Mouse (Mus musculus): ENCODE results near the gene Sim2. TPM values are rescaled to one million over a fixed set of nuclear protein-coding genes. Genes with fewer than 3 reads are reported as not detected.

Sim2 gene
- polyA plus RNA-seq, 1 experiment from 2014 or later, result 0.83 TPM

DNA sequence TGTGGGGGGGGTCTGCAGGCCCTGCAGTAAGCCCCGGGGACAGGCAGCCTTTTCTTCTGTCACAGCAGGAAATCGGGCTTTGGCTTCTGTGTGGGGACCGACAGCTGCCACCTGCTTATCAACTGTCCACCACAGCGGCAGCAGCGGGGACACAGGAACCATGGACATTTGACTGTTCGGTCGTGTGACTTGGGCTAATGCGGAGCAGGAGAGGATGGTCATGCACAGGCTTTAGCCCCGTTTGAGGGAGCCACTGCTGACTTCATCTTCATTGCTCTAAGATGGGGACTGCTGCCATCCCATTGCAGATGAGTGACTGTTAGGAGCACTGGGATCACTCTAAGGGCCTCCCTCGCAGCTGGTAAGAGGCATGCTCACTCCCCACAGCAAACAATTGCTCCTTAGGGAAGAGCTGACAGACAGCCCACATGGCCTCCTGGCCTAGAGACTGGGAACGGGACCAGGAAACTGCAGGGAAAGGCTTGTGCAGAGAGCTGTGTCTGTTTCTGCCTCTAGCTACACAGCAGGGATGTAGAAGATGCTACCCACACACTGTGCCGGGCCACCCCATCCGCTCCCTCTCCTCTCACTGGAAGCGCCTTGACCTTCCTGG lies 70.4 kb downstream of the Sim2 start:
- Histone ChIP-seq H3K27ac (replicated peaks) (peak overlapping the region; percentile 52; the same call in 1 of the 2 replicates), H3K27me3 (peaks cover 80% of the 10 kb centered on the region), H3K4me3 (no peak overlapping the region), H3K4me1 (peaks cover 20% of the 10 kb centered on the region), H3K36me3 (no peaks in the 10 kb centered on the region), H3K4me2 (replicated peaks) (peak overlapping the region; percentile 15; the same call in 1 of the 2 replicates), H3K9ac (replicated peaks) (no peak overlapping the region; the same call in 1 of the 2 replicates), H3K9me3 (no peaks in the 10 kb centered on the region)
- peak; percentile 50 for ATAC-seq (ENCODE audit: low FRiP score, low read depth)
- 17% methylated on average over 14 of the region's 14 CpGs for WGBS

DNA sequence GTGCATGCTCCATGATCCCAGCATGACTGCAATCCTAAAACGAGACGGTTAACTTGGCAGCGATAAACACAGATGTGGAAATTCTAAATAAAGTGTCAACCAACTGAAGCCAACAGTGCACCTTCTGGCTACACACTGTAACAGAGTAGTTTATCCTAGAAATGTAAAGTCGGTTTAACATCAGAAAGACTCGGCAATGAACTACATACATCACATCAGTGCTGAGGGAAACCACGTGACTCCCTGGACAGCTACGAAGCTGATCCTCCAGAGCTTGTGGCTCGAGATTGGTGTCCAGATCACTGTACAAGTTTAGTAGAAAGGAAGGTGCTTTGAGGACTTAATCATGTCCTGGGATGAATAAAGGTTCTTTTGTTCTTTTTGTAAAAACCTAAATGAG lies 73.1 kb downstream of the Sim2 start:
- WGBS, result 81% methylated on average over 8 of the region's 8 CpGs

DNA sequence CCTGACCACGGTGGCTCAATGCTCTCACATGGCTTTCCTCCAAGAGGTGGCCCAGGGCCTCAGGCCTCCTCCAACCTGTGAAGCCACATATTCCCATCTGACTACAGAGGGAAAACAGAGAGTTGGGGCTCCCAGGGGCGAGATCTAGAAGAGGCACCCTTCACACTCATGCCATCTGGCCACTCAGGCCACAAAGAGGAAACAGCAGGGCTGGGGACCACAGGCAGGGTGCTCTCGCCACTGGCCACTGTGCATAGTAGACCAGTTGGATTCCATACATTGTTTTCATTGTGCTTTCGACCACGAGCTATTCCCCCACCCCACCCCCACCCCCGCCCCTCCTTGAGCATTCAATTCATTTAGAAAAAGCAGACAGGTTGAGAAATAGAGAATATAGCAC lies 77.3 kb downstream of the Sim2 start:
- Histone ChIP-seq H3K36me3 (no peaks in the 10 kb centered on the region), H3K4me1 (peaks cover 22% of the 10 kb centered on the region), H3K4me3 (no peak overlapping the region), H3K27me3 (peaks cover 79% of the 10 kb centered on the region), H3K4me2 (replicated peaks) (no peak overlapping the region), H3K9ac (replicated peaks) (no peak overlapping the region), H3K9me3 (no peaks in the 10 kb centered on the region), H3K27ac (replicated peaks) (no peak overlapping the region)
- WGBS, result 45% methylated on average over 6 of the region's 6 CpGs
- ATAC-seq (ENCODE audit: low FRiP score, low read depth), result no peak

More for the DNA sequence above, 73.1 kb downstream of the Sim2 start:
- Histone ChIP-seq H3K9ac (replicated peaks) (no peak overlapping the region), H3K4me1 (peaks cover 20% of the 10 kb centered on the region), H3K4me3 (no peak overlapping the region), H3K9me3 (no peaks in the 10 kb centered on the region), H3K36me3 (no peaks in the 10 kb centered on the region), H3K4me2 (replicated peaks) (no peak overlapping the region), H3K27ac (replicated peaks) (no peak overlapping the region), H3K27me3 (peaks cover 80% of the 10 kb centered on the region)
- no peak for ATAC-seq (ENCODE audit: low FRiP score, low read depth)

DNA sequence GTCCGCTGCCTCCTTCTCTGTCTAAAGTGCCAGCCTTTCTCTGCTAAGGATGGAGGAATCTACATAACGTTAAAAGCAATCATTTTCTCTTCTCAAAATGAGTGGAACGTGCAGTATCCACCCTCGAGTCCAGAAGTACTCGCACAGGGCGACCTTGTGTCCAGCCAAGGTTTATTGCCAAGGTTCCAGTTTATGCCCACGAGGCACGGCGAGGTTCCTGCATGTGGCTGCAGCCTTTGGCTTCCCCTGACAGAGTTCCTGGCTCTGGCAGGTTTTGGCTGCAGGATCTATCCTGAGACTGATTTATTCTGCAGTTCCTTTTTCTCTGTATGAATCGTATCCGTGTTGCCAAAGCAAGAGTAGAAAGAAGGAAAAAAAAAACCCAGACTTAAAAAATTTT lies 78.3 kb downstream of the Sim2 start:
- peaks cover 90% of the 10 kb centered on the region for H3K27me3 ChIP-seq

DNA sequence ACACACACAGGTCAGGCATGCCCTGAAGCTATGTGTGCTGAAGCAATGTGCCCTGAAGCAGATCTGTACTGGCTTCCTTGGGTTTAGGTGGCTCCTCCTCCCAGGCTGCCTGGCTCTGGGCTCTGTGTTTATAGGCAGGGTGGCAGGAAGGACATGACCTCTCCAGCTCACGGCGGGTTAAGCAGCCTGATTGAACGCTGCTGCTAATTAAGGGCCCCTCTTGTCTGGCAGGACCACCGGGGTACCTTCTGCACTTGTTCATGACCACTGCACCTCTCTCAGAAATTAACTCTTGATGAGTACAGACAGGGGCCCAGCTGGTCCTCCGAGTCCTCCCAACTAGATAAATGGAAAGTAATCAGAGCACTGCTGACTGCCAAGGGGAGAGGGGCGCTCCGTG lies 79.5 kb downstream of the Sim2 start:
- Histone ChIP-seq H3K36me3 (no peaks in the 10 kb centered on the region), H3K4me1 (peaks cover 22% of the 10 kb centered on the region), H3K27ac (replicated peaks) (0 out of 2 replicates have a peak overlapping the region, but pooled peaks have one; percentile 8), H3K4me2 (replicated peaks) (no peak overlapping the region), H3K9ac (replicated peaks) (no peak overlapping the region), H3K9me3 (no peaks in the 10 kb centered on the region), H3K27me3 (peaks cover 93% of the 10 kb centered on the region), H3K4me3 (no peak overlapping the region)
- 14% methylated on average over 7 of the region's 7 CpGs for WGBS
- ATAC-seq (ENCODE audit: low FRiP score, low read depth), result peak; percentile 44; the same call in 1 of the 2 replicates

More for the DNA sequence above, 78.3 kb downstream of the Sim2 start:
- no peaks in the 10 kb centered on the region for H3K9me3 ChIP-seq
- no peak for ATAC-seq (ENCODE audit: low FRiP score, low read depth)
- H3K36me3 ChIP-seq, result no peaks in the 10 kb centered on the region
- H3K27ac ChIP-seq (replicated peaks), result no peak overlapping the region
- H3K4me3 ChIP-seq, result no peak overlapping the region
- H3K4me1 ChIP-seq, result peaks cover 22% of the 10 kb centered on the region
- H3K9ac ChIP-seq (replicated peaks), result no peak overlapping the region
- 90% methylated on average over 11 of the region's 11 CpGs for WGBS
- H3K4me2 ChIP-seq (replicated peaks), result no peak overlapping the region

DNA sequence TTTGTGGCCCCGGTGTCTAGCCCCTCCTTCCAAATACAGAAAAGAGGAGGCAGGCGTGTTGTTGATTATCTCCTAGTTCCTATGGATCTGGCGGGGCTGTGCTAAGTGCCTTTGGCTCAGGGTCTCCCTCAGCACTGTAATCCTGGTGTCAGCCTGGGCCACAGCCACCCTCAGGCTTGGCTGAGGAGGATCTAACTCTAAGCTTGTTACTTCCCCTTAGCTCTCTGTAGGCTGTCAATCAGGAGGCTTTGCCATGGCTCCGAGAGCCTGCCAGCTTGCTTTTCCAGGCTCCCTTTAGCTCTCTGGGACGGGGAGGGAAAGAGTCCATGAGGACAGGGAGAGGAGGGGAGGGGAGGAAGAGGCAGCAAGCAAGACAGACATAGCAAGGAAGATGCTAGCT lies 80.2 kb downstream of the Sim2 start:
- Histone ChIP-seq H3K4me3 (no peak overlapping the region), H3K27me3 (peaks cover 92% of the 10 kb centered on the region), H3K9me3 (no peaks in the 10 kb centered on the region), H3K4me1 (peaks cover 24% of the 10 kb centered on the region), H3K9ac (replicated peaks) (no peak overlapping the region), H3K27ac (replicated peaks) (peak overlapping the region; percentile 8; the same call in 1 of the 2 replicates), H3K4me2 (replicated peaks) (no peak overlapping the region), H3K36me3 (no peaks in the 10 kb centered on the region)
- 19% methylated on average over 5 of the region's 5 CpGs for WGBS
- no peak for ATAC-seq (ENCODE audit: low FRiP score, low read depth)

DNA sequence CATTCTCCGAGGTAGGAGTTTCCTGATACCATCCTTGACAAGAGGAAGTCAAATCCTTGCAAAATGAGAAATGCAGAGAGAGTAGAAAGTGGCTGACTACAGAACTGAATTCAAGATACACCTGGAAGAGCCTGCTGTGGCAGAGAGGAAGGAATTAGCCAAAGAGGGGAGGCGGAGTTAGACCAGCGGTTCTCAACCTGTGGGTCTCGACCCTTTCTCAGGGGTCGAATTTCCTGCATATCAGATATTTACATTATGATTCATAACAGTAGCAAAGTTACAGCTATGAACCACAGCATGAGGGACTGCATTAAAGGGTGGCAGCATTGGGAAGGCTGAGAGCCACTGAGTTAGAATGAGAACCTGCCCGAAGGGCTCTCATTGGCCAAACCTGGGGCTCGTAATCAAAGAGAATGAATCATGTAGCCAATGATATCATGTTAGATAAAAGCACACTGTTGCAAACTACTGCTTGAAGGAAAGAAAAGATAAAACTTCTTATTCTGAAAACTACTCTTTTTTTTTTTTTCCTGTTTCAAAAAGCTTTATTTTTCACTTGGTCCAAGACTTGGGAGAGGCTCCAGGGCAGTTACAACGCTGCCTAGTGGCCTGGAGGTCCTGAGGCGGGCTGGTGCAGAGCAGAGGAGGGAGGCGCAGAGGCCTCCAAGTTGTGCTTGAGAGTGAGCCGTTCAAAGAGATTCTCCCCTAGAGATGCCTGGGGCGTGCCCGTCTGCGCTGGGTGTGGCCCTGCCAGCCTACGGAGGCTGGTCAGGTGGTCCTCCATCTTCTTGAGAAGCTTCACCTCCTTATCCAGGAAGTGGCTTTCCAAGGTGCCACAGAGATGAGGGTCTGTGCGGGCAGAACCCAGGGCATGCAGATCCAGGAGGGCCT lies 84.2 kb downstream of the Sim2 start:
- Histone ChIP-seq H3K27ac (replicated peaks) (no peak overlapping the region), H3K9ac (replicated peaks) (no peak overlapping the region), H3K9me3 (no peaks in the 10 kb centered on the region), H3K36me3 (no peaks in the 10 kb centered on the region), H3K4me2 (replicated peaks) (no peak overlapping the region), H3K27me3 (peaks cover 95% of the 10 kb centered on the region), H3K4me3 (no peak overlapping the region), H3K4me1 (peaks cover 24% of the 10 kb centered on the region)
- ATAC-seq (ENCODE audit: low FRiP score, low read depth), result no peak
- 87% methylated on average over 16 of the region's 16 CpGs for WGBS

DNA sequence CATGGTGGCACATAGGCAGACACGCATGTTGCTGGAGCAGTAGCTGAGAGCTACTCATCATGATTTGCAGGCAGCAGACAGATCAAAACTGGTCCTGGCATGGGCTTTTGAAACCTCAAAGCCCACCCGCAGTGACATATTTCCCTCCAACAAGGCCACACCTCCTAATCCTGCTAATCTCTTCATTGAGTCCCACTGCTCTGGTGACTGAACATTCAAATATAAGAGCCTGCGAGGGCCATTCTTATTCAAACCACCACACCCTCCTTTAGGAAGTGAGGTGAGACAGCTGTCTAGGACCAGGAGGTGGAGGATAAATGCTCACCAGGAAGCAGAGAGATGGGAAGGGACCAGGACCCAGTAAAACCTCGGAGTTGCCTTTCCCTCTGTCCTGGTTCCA lies 85.5 kb downstream of the Sim2 start:
- H3K27me3 ChIP-seq, result peaks cover 95% of the 10 kb centered on the region
- ATAC-seq (ENCODE audit: low FRiP score, low read depth), result peak; percentile 86
- 12% methylated on average over 4 of the region's 4 CpGs for WGBS

DNA sequence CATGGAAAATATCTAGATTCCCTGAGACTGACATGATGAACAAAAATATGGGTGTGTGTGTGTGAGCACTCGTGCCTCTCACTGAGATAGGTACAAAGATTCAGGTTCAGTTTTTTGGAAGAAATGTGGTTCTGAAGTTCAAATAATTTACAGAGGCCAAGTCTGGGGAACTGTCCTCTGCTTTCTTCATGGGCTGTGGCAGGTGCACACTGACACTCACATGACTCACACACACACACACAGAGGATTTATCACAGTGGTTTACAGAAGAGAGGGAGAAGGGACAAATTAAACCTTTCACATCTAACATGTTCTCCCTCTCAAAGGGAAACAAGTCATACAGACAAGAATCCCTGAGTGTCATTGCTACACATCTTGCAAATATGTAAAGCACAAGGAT lies 88.6 kb downstream of the Sim2 start:
- no peaks in the 10 kb centered on the region for H3K9me3 ChIP-seq
- no peak overlapping the region for H3K4me3 ChIP-seq
- no peak for ATAC-seq (ENCODE audit: low FRiP score, low read depth)
- peaks cover 93% of the 10 kb centered on the region for H3K27me3 ChIP-seq
- WGBS, result 88% methylated on average over 1 of the region's 1 CpGs
- no peaks in the 10 kb centered on the region for H3K36me3 ChIP-seq
- no peak overlapping the region for H3K9ac ChIP-seq (replicated peaks)
- no peak overlapping the region for H3K27ac ChIP-seq (replicated peaks)
- H3K4me1 ChIP-seq, result peaks cover 23% of the 10 kb centered on the region
- no peak overlapping the region for H3K4me2 ChIP-seq (replicated peaks)

More for the DNA sequence above, 85.5 kb downstream of the Sim2 start:
- Histone ChIP-seq H3K27ac (replicated peaks) (no peak overlapping the region), H3K4me3 (no peak overlapping the region), H3K4me2 (replicated peaks) (peak overlapping the region; percentile 16; the same call in 1 of the 2 replicates), H3K9me3 (no peaks in the 10 kb centered on the region), H3K36me3 (no peaks in the 10 kb centered on the region), H3K9ac (replicated peaks) (no peak overlapping the region), H3K4me1 (peaks cover 11% of the 10 kb centered on the region)

DNA sequence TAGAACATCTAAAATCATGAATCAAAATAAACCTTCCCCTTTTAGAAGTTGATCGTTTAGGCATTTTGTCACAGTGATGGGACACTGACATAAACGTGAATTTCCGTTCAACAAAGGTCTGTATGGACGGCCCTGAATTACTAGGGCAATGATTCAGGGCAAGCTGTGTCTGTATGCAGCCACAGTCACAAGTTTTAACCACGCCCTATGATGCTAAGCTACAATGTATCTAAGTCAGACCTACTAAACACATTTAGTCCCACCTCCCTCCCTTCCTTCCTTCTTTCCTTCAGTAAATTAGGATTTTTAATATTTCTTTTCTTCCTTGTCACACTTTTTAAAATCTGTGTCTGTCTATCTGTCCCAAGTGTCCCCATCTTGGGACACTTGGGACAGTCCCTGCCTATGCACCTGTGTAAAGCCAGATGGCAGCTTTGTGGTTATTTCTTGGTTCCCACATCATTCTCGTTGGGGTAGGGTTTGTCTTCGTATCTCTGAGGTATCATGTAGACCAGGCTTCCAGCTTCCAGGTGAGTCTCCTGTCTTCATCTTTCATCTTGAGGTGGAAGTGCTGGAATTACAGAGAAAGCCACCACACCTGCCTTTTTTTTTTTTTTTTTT lies 90.7 kb downstream of the Sim2 start:
- peaks cover 37% of the 10 kb centered on the region for H3K4me1 ChIP-seq
- no peak overlapping the region for H3K27ac ChIP-seq (replicated peaks)
- no peaks in the 10 kb centered on the region for H3K36me3 ChIP-seq
- no peak overlapping the region for H3K9ac ChIP-seq (replicated peaks)
- WGBS, result 83% methylated on average over 7 of the region's 7 CpGs
- H3K9me3 ChIP-seq, result no peaks in the 10 kb centered on the region
- no peak overlapping the region for H3K4me3 ChIP-seq
- H3K4me2 ChIP-seq (replicated peaks), result no peak overlapping the region
- no peak for ATAC-seq (ENCODE audit: low FRiP score, low read depth)
- H3K27me3 ChIP-seq, result peaks cover 83% of the 10 kb centered on the region

All from midbrain, embryonic 12.5 days (tissue).